7 mouse cellular contexts compared by ENCODE assay signal in genomic region chr6:83440510-83441258, GRCm38 (mm10). TPM values are rescaled to one million over a fixed set of nuclear protein-coding genes. Genes with fewer than 3 reads are reported as not detected.
DNase-seq lines count a peak whose midpoint lies in the region; ATAC-seq lines count a peak whose summit lies in the region.

No protein-coding gene starts in this region.

- WGBS in forebrain, embryonic 16.5 days, result 1% methylated on average over 26 of the region's 26 CpGs
- 7% methylated on average over 26 of the region's 26 CpGs for WGBS in lung, embryonic 15.5 days

- DNase-seq in Muller cell, postnatal 12 days (ENCODE audit: inconsistent ontology term), result peak; percentile 84
- DNase-seq in cerebellum, adult 18-20 months, result peak; percentile 66 to 74
- DNase-seq in heart, postnatal 36 days, result peak; percentile 42 to 65
- DNase-seq in layer of hippocampus, adult 9-10 months (ENCODE audit: low spot score), result peak; percentile 59
- DNase-seq in right cerebral cortex, postnatal 10 days (ENCODE audit: low spot score in 2 of 2), result peak; percentile 91 to 92

- intact Hi-C loops in heart, postnatal 36 days (cut with DNase I), result loop anchor here (2.0 to 5.0 kb wide), 3 partner anchors 24 to 66 kb away; partner anchors contain the start of gene Dguok

- H3K9me3 ChIP-seq in forebrain, embryonic 16.5 days (ENCODE audit: control insufficient read depth, low read length), result no peaks in the 10 kb centered on the region
- no peaks in the 10 kb centered on the region for H3K9me3 ChIP-seq in lung, embryonic 15.5 days

- peak overlapping the region; percentile 65 for H3K4me3 ChIP-seq in forebrain, embryonic 16.5 days (replicated peaks; ENCODE audit: low read length)
- peak overlapping the region; percentile 69 for H3K4me3 ChIP-seq in lung, embryonic 15.5 days

- peak overlapping the region; percentile 96 for H3K27ac ChIP-seq in forebrain, embryonic 16.5 days (ENCODE audit: low read length)
- H3K27ac ChIP-seq in lung, embryonic 15.5 days, result peak overlapping the region; percentile 92

- H3K9ac ChIP-seq in forebrain, embryonic 16.5 days (replicated peaks; ENCODE audit: low read depth, low read length), result peak overlapping the region; percentile 85
- H3K9ac ChIP-seq in lung, embryonic 15.5 days, result peak overlapping the region; percentile 75

- peak overlapping the region; percentile 73 for H3K4me2 ChIP-seq in forebrain, embryonic 16.5 days (ENCODE audit: low read length)
- H3K4me2 ChIP-seq in lung, embryonic 15.5 days, result peak overlapping the region; percentile 63

- peaks cover 86% of the 10 kb centered on the region for H3K4me1 ChIP-seq in forebrain, embryonic 16.5 days (replicated peaks; ENCODE audit: control insufficient read depth, insufficient read depth, low read length)
- peaks cover 74% of the 10 kb centered on the region for H3K4me1 ChIP-seq in lung, embryonic 15.5 days

- H3K27me3 ChIP-seq in forebrain, embryonic 16.5 days (replicated peaks; ENCODE audit: control insufficient read depth, insufficient read depth, low read length), result no peaks in the 10 kb centered on the region
- H3K27me3 ChIP-seq in lung, embryonic 15.5 days, result no peaks in the 10 kb centered on the region

- no peaks in the 10 kb centered on the region for H3K36me3 ChIP-seq in forebrain, embryonic 16.5 days (ENCODE audit: control insufficient read depth, insufficient read depth)
- H3K36me3 ChIP-seq in lung, embryonic 15.5 days, result peaks cover 13% of the 10 kb centered on the region; the same call in 1 of the 2 replicates

- peak; percentile 58 for ATAC-seq in forebrain, embryonic 16.5 days
- ATAC-seq in lung, embryonic 15.5 days (ENCODE audit: borderline replicate concordance, extremely low read depth, low FRiP score, low TSS enrichment), result peak; percentile 39

RNA-seq across cellular contexts. Expression of gene Tet3, which starts 18.2 kb away (rescaled TPM):
- polyA plus RNA-seq in forebrain, embryonic 16.5 days (2015; fragmentation: Nextera tagmentation; extraction: Ambion mirVana), result 60.9 and 64.3 TPM in 2 replicates
- 10 to 100 TPM; 27.2 to 27.6 TPM for total RNA-seq in heart, postnatal 36 days (2021)
- 36.1 and 37.1 TPM in 2 replicates for polyA plus RNA-seq in lung, embryonic 15.5 days (2015; fragmentation: Nextera tagmentation; extraction: Ambion mirVana)

Comparison
In these comparisons a context has a peak if more than half of its experiments do, and no peak if none do; other contexts are left out.
1. Peak in every context shown above with its lines: DNase-seq, ATAC-seq, H3K4me3 ChIP-seq and H3K27ac ChIP-seq.